Mouse (Mus musculus) forebrain, embryonic 14.5 days (tissue): ENCODE data around the gene Hemgn. TPM values are rescaled to one million over a fixed set of nuclear protein-coding genes. Genes with fewer than 3 reads are reported as not detected.
A peak's percentile ranks its signal among the peaks of the same experiment; 100 is the strongest.

Experiments
- ATAC-seq: fragments of 200-750 bp; cut with Nextera tagmentation; 2 replicates; pipeline ENCODE4 v1.8.0; 2017; ENCODE audit warnings: mild to moderate bottlenecking, moderate library complexity
- DNase-seq: peaks from one replicate; pipeline ENCODE4 v3.0.0-alpha.2; 2015; ENCODE audit warnings: low spot score
- H3K27ac ChIP-seq: fragments of 300-500 bp; sonication (generic); 2 replicates; pipeline ENCODE4 v1.5.1; 2014; ENCODE audit warnings: low read depth, mild to moderate bottlenecking, control low read depth, low read length, moderate library complexity
- H3K27me3 ChIP-seq: fragments of 300-500 bp; sonication (generic); replicated peaks from 2 replicates; pipeline ENCODE4 v1.6.1; 2014; ENCODE audit warnings: low read length, control low read depth, mixed read lengths; ENCODE audit not compliant: control insufficient read depth, insufficient read depth
- H3K36me3 ChIP-seq: fragments of 300-500 bp; sonication (generic); 2 replicates; pipeline ENCODE4 v1.6.1; 2014; ENCODE audit warnings: low read length, control low read depth; ENCODE audit not compliant: control insufficient read depth, insufficient read depth
- H3K4me1 ChIP-seq: fragments of 300-500 bp; sonication (generic); 2 replicates; pipeline ENCODE4 v1.6.1; 2014; ENCODE audit warnings: antibody characterized with exemption, low read length, control low read depth; ENCODE audit not compliant: control insufficient read depth, insufficient read depth
- H3K4me2 ChIP-seq: fragments of 300-500 bp; sonication (generic); 2 replicates; pipeline ENCODE4 v1.6.1; 2014; ENCODE audit warnings: mild to moderate bottlenecking, control low read depth, low read length
- H3K4me3 ChIP-seq: fragments of 300-500 bp; sonication (generic); 2 replicates; pipeline ENCODE4 v1.5.1; 2014; ENCODE audit warnings: low read depth, low read length, control low read depth
- H3K9ac ChIP-seq: fragments of 300-500 bp; sonication (generic); 2 replicates; pipeline ENCODE4 v1.6.1; 2014; ENCODE audit warnings: mild to moderate bottlenecking, low read length, control low read depth, moderate library complexity
- H3K9me3 ChIP-seq: fragments of 300-500 bp; sonication (generic); replicated peaks from 2 replicates; pipeline ENCODE4 v1.6.1; 2016; ENCODE audit warnings: low read length, control low read depth, mixed read lengths; ENCODE audit not compliant: control insufficient read depth
- WGBS: fragments of 180-500 bp; shearing (Covaris S2); extraction: QIAGEN DNeasy Blood & Tissue Kit; methylation state at CpG from one replicate; pipeline ENCODE4 v1.1.7; 2014; 5-methylcytosine and 5-hydroxymethylcytosine counted together
- polyA plus RNA-seq: library from polyadenylated mRNA; unstranded; fragments of >200 nt; fragmentation: Nextera tagmentation; extraction: Ambion mirVana; gene quantifications from 2 replicates; pipeline ENCODE4 v1.2.1, GENCODE M21; 2014

The Hemgn gene
- polyA plus RNA-seq, 1 experiment from 2014 or later: not detected

- ATAC-seq: peak; percentile 45
- H3K27me3 ChIP-seq: no peaks in the 10 kb centered on the region
- under 1% methylated on average over 57 of the region's 70 CpGs for WGBS
Observed at GRCm38 (mm10) chr4:46451240-46451757, 38.0 kb upstream of the Hemgn start.

GRCm38 (mm10) chr4:46450519-46451131, 37.3 kb upstream of the Hemgn start, which contains the start of gene Anp32b:
Anp32b (plus strand) TSS chr4:46450902.
- DNase-seq: peak; percentile 95
- H3K4me1 ChIP-seq: peaks cover 29% of the 10 kb centered on the region
- peak; percentile 95 for ATAC-seq
- peak within 1 kb of the TSS; percentile 98 for H3K27ac ChIP-seq
- H3K27me3 ChIP-seq: no peaks in the 10 kb centered on the region
- no peaks in the 10 kb centered on the region for H3K36me3 ChIP-seq
- H3K9me3 ChIP-seq: no peaks in the 10 kb centered on the region
- H3K4me2 ChIP-seq: peak within 1 kb of the TSS; percentile 90
- peak within 1 kb of the TSS; percentile 89 for H3K4me3 ChIP-seq
- under 1% methylated on average over 51 of the region's 66 CpGs for WGBS
- H3K9ac ChIP-seq: peak within 1 kb of the TSS; percentile 97

More at GRCm38 (mm10) chr4:46451240-46451757, 38.0 kb upstream of the Hemgn start:
- Histone ChIP-seq H3K36me3 (no peaks in the 10 kb centered on the region), H3K4me1 (peaks cover 29% of the 10 kb centered on the region), H3K9me3 (no peaks in the 10 kb centered on the region), H3K9ac (peak overlapping the region; percentile 97), H3K4me2 (peak overlapping the region; percentile 90), H3K27ac (peak overlapping the region; percentile 98), H3K4me3 (peak overlapping the region; percentile 89)
- DNase-seq: peak; percentile 69

- DNase-seq: no peak
- WGBS: 28% methylated on average over 7 of the region's 7 CpGs
- peak overlapping the region; percentile 90 for H3K4me2 ChIP-seq
- H3K4me1 ChIP-seq: peaks cover 28% of the 10 kb centered on the region
- no peak for ATAC-seq
- H3K9me3 ChIP-seq: no peaks in the 10 kb centered on the region
- peak overlapping the region; percentile 89 for H3K4me3 ChIP-seq
- no peaks in the 10 kb centered on the region for H3K27me3 ChIP-seq
- no peaks in the 10 kb centered on the region for H3K36me3 ChIP-seq
- H3K9ac ChIP-seq: peak overlapping the region; percentile 97
- H3K27ac ChIP-seq: peak overlapping the region; percentile 98
Observed at GRCm38 (mm10) chr4:46450020-46450518, 36.8 kb upstream of the Hemgn start.

- Histone ChIP-seq H3K4me1 (peaks cover 16% of the 10 kb centered on the region), H3K36me3 (no peaks in the 10 kb centered on the region), H3K4me3 (no peak overlapping the region), H3K4me2 (no peak overlapping the region), H3K9me3 (no peaks in the 10 kb centered on the region), H3K27ac (no peak overlapping the region), H3K9ac (no peak overlapping the region), H3K27me3 (no peaks in the 10 kb centered on the region)
- DNase-seq (no peak), ATAC-seq (no peak)
- WGBS: 49% methylated on average over 6 of the region's 6 CpGs
Observed at GRCm38 (mm10) chr4:46448886-46449285, 35.6 kb upstream of the Hemgn start.

GRCm38 (mm10) chr4:46447461-46447860, 34.2 kb upstream of the Hemgn start:
- WGBS: 62% methylated on average over 1 of the region's 1 CpGs
- no peak overlapping the region for H3K4me2 ChIP-seq
- H3K9ac ChIP-seq: no peak overlapping the region
- no peaks in the 10 kb centered on the region for H3K9me3 ChIP-seq
- peaks cover 2% of the 10 kb centered on the region for H3K4me1 ChIP-seq
- no peak for ATAC-seq
- H3K27ac ChIP-seq: no peak overlapping the region
- H3K4me3 ChIP-seq: no peak overlapping the region
- DNase-seq: no peak
- H3K36me3 ChIP-seq: no peaks in the 10 kb centered on the region
- no peaks in the 10 kb centered on the region for H3K27me3 ChIP-seq

GRCm38 (mm10) chr4:46445237-46445945, 32.1 kb upstream of the Hemgn start:
- Histone ChIP-seq H3K27ac (no peak overlapping the region), H3K4me1 (no peaks in the 10 kb centered on the region), H3K9me3 (no peaks in the 10 kb centered on the region), H3K36me3 (no peaks in the 10 kb centered on the region), H3K4me3 (no peak overlapping the region), H3K4me2 (no peak overlapping the region), H3K9ac (no peak overlapping the region), H3K27me3 (no peaks in the 10 kb centered on the region)
- DNase-seq (no peak), ATAC-seq (no peak)
- 44% methylated on average over 9 of the region's 9 CpGs for WGBS

GRCm38 (mm10) chr4:46442501-46442900, 29.2 kb upstream of the Hemgn start:
- H3K36me3 ChIP-seq: no peaks in the 10 kb centered on the region
- H3K9me3 ChIP-seq: no peaks in the 10 kb centered on the region
- H3K9ac ChIP-seq: no peak overlapping the region
- ATAC-seq (no peak), DNase-seq (no peak)
- no peak overlapping the region for H3K27ac ChIP-seq
- H3K4me3 ChIP-seq: no peak overlapping the region
- 82% methylated on average over 4 of the region's 4 CpGs for WGBS
- H3K4me1 ChIP-seq: no peaks in the 10 kb centered on the region
- no peak overlapping the region for H3K4me2 ChIP-seq
- H3K27me3 ChIP-seq: no peaks in the 10 kb centered on the region

- WGBS: 93% methylated on average over 12 of the region's 12 CpGs
- no peak for DNase-seq
- Histone ChIP-seq H3K36me3 (no peaks in the 10 kb centered on the region), H3K27ac (no peak overlapping the region), H3K9me3 (no peaks in the 10 kb centered on the region), H3K9ac (no peak overlapping the region), H3K27me3 (no peaks in the 10 kb centered on the region), H3K4me2 (no peak overlapping the region), H3K4me1 (peaks cover 12% of the 10 kb centered on the region), H3K4me3 (no peak overlapping the region)
- ATAC-seq: no peak
Observed at GRCm38 (mm10) chr4:46432339-46433036, 19.2 kb upstream of the Hemgn start.
